Mouse (Mus musculus) bone marrow macrophage, adult 2 months (primary cell): ENCODE measurements around the gene Galnt6.

ENCODE experiments used
- CTCF ChIP-seq: IDR thresholded peaks from 2 replicates; pipeline ENCODE4 v1.5.1; 2012; ENCODE audit warnings: low read depth, mild to moderate bottlenecking, low read length, moderate library complexity
- POLR2A ChIP-seq: IDR thresholded peaks from 2 replicates; pipeline ENCODE4 v1.6.1; 2012; ENCODE audit warnings: mild to moderate bottlenecking, low read depth, low read length, borderline replicate concordance

GRCm38 (mm10) chr15:100747121-100747963, 18.2 kb upstream of the Galnt6 start:
- TF ChIP-seq CTCF (no peak), POLR2A (no peak)
